In genomic region chr5:137777267-137777845, GRCm38 (mm10) we compare ENCODE assay signal across 12 mouse cellular contexts. TPM values are rescaled to one million over a fixed set of nuclear protein-coding genes. Genes with fewer than 3 reads are reported as not detected.
A peak's percentile ranks its signal among the peaks of the same experiment; 100 is the strongest.
DNase-seq lines count a peak whose midpoint lies in the region; ATAC-seq and TF ChIP-seq lines count a peak whose summit lies in the region.
"Had no signal": no experiment of that assay in that cellular context is flagged by ENCODE, and none has a peak within 500 bp of the region (broad histone marks: within the 10 kb centered on the region; RNA-seq: fewer than 3 reads in every experiment).

No protein-coding gene starts in this region.

- DNase-seq in cerebellum, adult 9-11 months: peak; percentile 17
- no peak for DNase-seq in cerebellum, postnatal 10 days
- DNase-seq in thymus, adult 2 months: peak; percentile 0
- no peak for DNase-seq in thymus, adult 18-20 months
- DNase-seq in urinary bladder, postnatal 10 days (ENCODE audit: low spot score): no peak
- DNase-seq in forebrain, embryonic 14.5 days (ENCODE audit: low spot score): no peak
- DNase-seq: cerebellum, adult 8-10 months; gastrocnemius, postnatal 14 days; lung, adult 18-20 months had no signal

- H3K9ac ChIP-seq in kidney, embryonic 15.5 days: no peak overlapping the region
- no peak overlapping the region for H3K9ac ChIP-seq in kidney, embryonic 14.5 days (ENCODE audit: low read depth, low read length)
- H3K9ac ChIP-seq in forebrain, embryonic 14.5 days (ENCODE audit: low read length): no peak overlapping the region

- peaks cover 47% of the 10 kb centered on the region for H3K4me1 ChIP-seq in kidney, embryonic 15.5 days
- 0 out of 2 replicates have a peak, but pooled peaks cover 4% of the 10 kb centered on the region for H3K4me1 ChIP-seq in kidney, embryonic 14.5 days (ENCODE audit: control insufficient read depth, insufficient read depth, low read length)
- peaks cover 26% of the 10 kb centered on the region for H3K4me1 ChIP-seq in thymus, adult 2 months (replicated peaks; ENCODE audit: control insufficient read depth, insufficient read depth, low read length)
- H3K4me1 ChIP-seq in forebrain, embryonic 14.5 days (ENCODE audit: control insufficient read depth, insufficient read depth, low read length): peaks cover 19% of the 10 kb centered on the region

- H3K9me3 ChIP-seq in kidney, embryonic 15.5 days (replicated peaks): no peaks in the 10 kb centered on the region
- H3K9me3 ChIP-seq in kidney, embryonic 14.5 days (ENCODE audit: control insufficient read depth, low read length): no peaks in the 10 kb centered on the region
- no peaks in the 10 kb centered on the region for H3K9me3 ChIP-seq in forebrain, embryonic 14.5 days (replicated peaks; ENCODE audit: control insufficient read depth, low read length)

- H3K27ac ChIP-seq in kidney, embryonic 15.5 days: 0 out of 2 replicates have a peak overlapping the region, but pooled peaks have one; percentile 95
- no peak overlapping the region for H3K27ac ChIP-seq in kidney, embryonic 14.5 days (ENCODE audit: low read depth, low read length)
- H3K27ac ChIP-seq in thymus, adult 2 months (ENCODE audit: control insufficient read depth, insufficient read depth, low read length): no peak overlapping the region
- H3K27ac ChIP-seq in forebrain, embryonic 14.5 days (ENCODE audit: low read depth, low read length): no peak overlapping the region
- H3K27ac ChIP-seq: macrophage had no signal

- no peaks in the 10 kb centered on the region for H3K27me3 ChIP-seq in kidney, embryonic 15.5 days
- H3K27me3 ChIP-seq in kidney, embryonic 14.5 days (ENCODE audit: control insufficient read depth, insufficient read depth, low read length): no peaks in the 10 kb centered on the region
- no peaks in the 10 kb centered on the region for H3K27me3 ChIP-seq in thymus, adult 2 months (ENCODE audit: control insufficient read depth, insufficient read depth, low read length)
- no peaks in the 10 kb centered on the region for H3K27me3 ChIP-seq in forebrain, embryonic 14.5 days (replicated peaks; ENCODE audit: control insufficient read depth, insufficient read depth, low read length)

- 0 out of 2 replicates have a peak overlapping the region, but pooled peaks have one; percentile 90 for H3K4me2 ChIP-seq in kidney, embryonic 15.5 days
- H3K4me2 ChIP-seq in kidney, embryonic 14.5 days (replicated peaks; ENCODE audit: low read depth, low read length): no peak overlapping the region
- H3K4me2 ChIP-seq in forebrain, embryonic 14.5 days (ENCODE audit: low read length): no peak overlapping the region

- no peak for ATAC-seq in kidney, embryonic 15.5 days (replicated peaks; ENCODE audit: low FRiP score)
- no peak for ATAC-seq in kidney, embryonic 14.5 days (ENCODE audit: low FRiP score, low TSS enrichment)
- no peak for ATAC-seq in forebrain, embryonic 14.5 days

- no peak for TF ChIP-seq CTCF in thymus, adult 2 months (IDR thresholded peaks at IDR 0.05; ENCODE audit: borderline replicate concordance, control insufficient read depth, extremely low read depth, insufficient read depth, low read length, poor library complexity)

- no peak for TF ChIP-seq POLR2A in thymus, adult 2 months (IDR thresholded peaks at IDR 0.05; ENCODE audit: control insufficient read depth, extremely low read depth, insufficient read depth, low read length, poor library complexity)

- 66% methylated on average over 7 of the region's 7 CpGs for WGBS in kidney, embryonic 15.5 days
- 60% methylated on average over 7 of the region's 7 CpGs for WGBS in kidney, embryonic 14.5 days
- WGBS in thymus, adult 2 months: 87% methylated on average over 7 of the region's 7 CpGs
- WGBS in forebrain, embryonic 14.5 days: 88% methylated on average over 7 of the region's 7 CpGs

- H3K4me3 ChIP-seq in kidney, embryonic 15.5 days (replicated peaks): no peak overlapping the region
- no peak overlapping the region for H3K4me3 ChIP-seq in kidney, embryonic 14.5 days (ENCODE audit: low read length)
- no peak overlapping the region for H3K4me3 ChIP-seq in thymus, adult 2 months (ENCODE audit: control insufficient read depth, insufficient read depth, low read length)
- no peak overlapping the region for H3K4me3 ChIP-seq in forebrain, embryonic 14.5 days (ENCODE audit: low read depth, low read length)

- peaks cover 25% of the 10 kb centered on the region for H3K36me3 ChIP-seq in kidney, embryonic 15.5 days
- peaks cover 24% of the 10 kb centered on the region for H3K36me3 ChIP-seq in kidney, embryonic 14.5 days (ENCODE audit: control insufficient read depth, insufficient read depth, low read length)
- H3K36me3 ChIP-seq in thymus, adult 2 months (ENCODE audit: control insufficient read depth, insufficient read depth, low read length): peaks cover 7% of the 10 kb centered on the region
- H3K36me3 ChIP-seq in forebrain, embryonic 14.5 days (ENCODE audit: control insufficient read depth, insufficient read depth, low read length): peaks cover 24% of the 10 kb centered on the region

RNA-seq across cellular contexts. Expression of gene Ppp1r35, which starts 1.3 kb away (rescaled TPM):
- 25.9 and 33.2 TPM in 2 replicates for polyA plus RNA-seq in kidney, embryonic 15.5 days (2015; fragmentation: Nextera tagmentation; extraction: Ambion mirVana)
- polyA plus RNA-seq in kidney, embryonic 14.5 days (2014; fragmentation: Nextera tagmentation; extraction: Ambion mirVana): 41.6 and 54.8 TPM in 2 replicates
- polyA plus RNA-seq in thymus, adult 2 months (2012; rRNA removed): 101 and 120 TPM in 2 replicates
- polyA plus RNA-seq in forebrain, embryonic 14.5 days (2014; fragmentation: Nextera tagmentation; extraction: Ambion mirVana): 55.1 and 60.0 TPM in 2 replicates

RNA-seq across cellular contexts. Expression of gene Mepce, which starts 10.1 kb away (rescaled TPM):
- polyA plus RNA-seq in kidney, embryonic 15.5 days (2015; fragmentation: Nextera tagmentation; extraction: Ambion mirVana): 9.2 and 10.4 TPM in 2 replicates
- polyA plus RNA-seq in kidney, embryonic 14.5 days (2014; fragmentation: Nextera tagmentation; extraction: Ambion mirVana): 11.8 and 16.4 TPM in 2 replicates
- polyA plus RNA-seq in thymus, adult 2 months (2012; rRNA removed): 81.9 and 87.5 TPM in 2 replicates
- 13.1 and 13.2 TPM in 2 replicates for polyA plus RNA-seq in forebrain, embryonic 14.5 days (2014; fragmentation: Nextera tagmentation; extraction: Ambion mirVana)

RNA-seq across cellular contexts. Expression of gene Zcwpw1, which starts 10.2 kb away (rescaled TPM):
- polyA plus RNA-seq in kidney, embryonic 15.5 days (2015; fragmentation: Nextera tagmentation; extraction: Ambion mirVana): 26.6 and 31.8 TPM in 2 replicates
- 21.8 and 27.4 TPM in 2 replicates for polyA plus RNA-seq in kidney, embryonic 14.5 days (2014; fragmentation: Nextera tagmentation; extraction: Ambion mirVana)
- polyA plus RNA-seq in thymus, adult 2 months (2012; rRNA removed): 4.6 TPM in 2 replicates
- polyA plus RNA-seq in forebrain, embryonic 14.5 days (2014; fragmentation: Nextera tagmentation; extraction: Ambion mirVana): 7.3 and 7.7 TPM in 2 replicates

RNA-seq across cellular contexts. Expression of gene Tsc22d4, which starts 31.8 kb away (rescaled TPM):
- 111 and 126 TPM in 2 replicates for polyA plus RNA-seq in kidney, embryonic 15.5 days (2015; fragmentation: Nextera tagmentation; extraction: Ambion mirVana)
- 104 and 121 TPM in 2 replicates for polyA plus RNA-seq in kidney, embryonic 14.5 days (2014; fragmentation: Nextera tagmentation; extraction: Ambion mirVana)
- 670 and 672 TPM in 2 replicates for polyA plus RNA-seq in thymus, adult 2 months (2012; rRNA removed)
- polyA plus RNA-seq in forebrain, embryonic 14.5 days (2014; fragmentation: Nextera tagmentation; extraction: Ambion mirVana): 52.3 and 62.1 TPM in 2 replicates

RNA-seq across cellular contexts. Expression of gene Nyap1, which starts 35.9 kb away (rescaled TPM):
- 1.8 and 2.1 TPM in 2 replicates for polyA plus RNA-seq in kidney, embryonic 15.5 days (2015; fragmentation: Nextera tagmentation; extraction: Ambion mirVana)
- 0.56 and 1.1 TPM in 2 replicates for polyA plus RNA-seq in kidney, embryonic 14.5 days (2014; fragmentation: Nextera tagmentation; extraction: Ambion mirVana)
- 97.2 and 110 TPM in 2 replicates for polyA plus RNA-seq in thymus, adult 2 months (2012; rRNA removed)
- polyA plus RNA-seq in forebrain, embryonic 14.5 days (2014; fragmentation: Nextera tagmentation; extraction: Ambion mirVana): 13.8 and 14.5 TPM in 2 replicates

Comparison
In these comparisons a context has a peak if more than half of its experiments do, and no peak if none do; other contexts are left out.
1. DNase-seq: peak in cerebellum, adult 9-11 months (single experiment) and thymus, adult 2 months (single experiment); none in cerebellum, postnatal 10 days (0 of 2), thymus, adult 18-20 months (0 of 2), urinary bladder, postnatal 10 days (single experiment) and forebrain, embryonic 14.5 days (single experiment).